In the genomic region with DNA sequence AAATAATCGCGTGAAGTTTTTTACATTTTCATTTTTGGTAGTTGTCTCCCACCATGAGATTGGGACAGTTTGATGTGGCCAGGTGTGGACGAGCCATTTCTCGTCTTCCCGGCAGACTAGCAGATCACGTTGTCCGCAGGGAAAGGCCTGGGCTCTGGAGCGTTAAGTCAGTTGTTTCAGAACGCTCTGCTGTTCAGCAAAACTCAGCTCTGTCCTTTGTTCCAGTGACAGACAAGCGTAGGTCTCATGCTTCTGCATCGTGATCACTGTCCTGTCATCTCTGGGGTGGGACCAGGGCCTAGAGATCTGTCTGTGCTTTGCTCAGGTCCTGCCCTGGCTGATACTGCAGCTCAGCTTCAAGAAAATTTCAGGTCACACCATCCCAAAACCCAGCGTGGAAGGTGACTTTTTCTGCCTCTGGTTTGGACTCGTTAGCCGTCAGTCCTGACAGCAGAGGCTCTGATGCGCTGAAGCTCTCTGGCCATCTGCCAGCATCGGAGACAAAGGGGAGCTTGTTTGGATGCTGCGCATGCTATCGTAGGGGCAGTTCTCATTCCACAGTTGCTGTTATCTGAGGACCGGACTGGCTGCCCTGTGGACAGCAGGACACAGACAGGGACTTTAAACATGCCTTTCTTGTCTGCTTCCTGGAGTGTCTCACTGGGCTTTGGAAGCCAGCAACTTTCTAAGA, we compare ENCODE assay signal across 8 mouse cellular contexts. TPM values are rescaled to one million over a fixed set of nuclear protein-coding genes. Genes with fewer than 3 reads are reported as not detected.
DNase-seq lines count a peak whose midpoint lies in the region; ATAC-seq lines count a peak whose summit lies in the region.

No protein-coding gene starts in this region.

- no peak overlapping the region for H3K9ac ChIP-seq in forebrain, embryonic 11.5 days (ENCODE audit: low read length)
- H3K9ac ChIP-seq in neural tube, embryonic 15.5 days (replicated peaks), result no peak overlapping the region

- H3K27me3 ChIP-seq in forebrain, embryonic 11.5 days (ENCODE audit: control insufficient read depth, insufficient read depth, low read length), result no peaks in the 10 kb centered on the region
- H3K27me3 ChIP-seq in neural tube, embryonic 15.5 days (replicated peaks), result no peaks in the 10 kb centered on the region

- intact Hi-C loops in heart, postnatal 25 days (cut with DNase I), result no loop called here
- intact Hi-C loops in left cerebral cortex, postnatal 25 days (cut with DNase I), result no loop called here

- 59% methylated on average over 19 of the region's 19 CpGs for WGBS in forebrain, embryonic 11.5 days
- 30% methylated on average over 19 of the region's 19 CpGs for WGBS in neural tube, embryonic 15.5 days

- no peak overlapping the region for H3K4me2 ChIP-seq in forebrain, embryonic 11.5 days (ENCODE audit: low read depth, low read length, severe bottlenecking)
- H3K4me2 ChIP-seq in neural tube, embryonic 15.5 days, result peak overlapping the region; percentile 17; the same call in 1 of the 2 replicates

- H3K27ac ChIP-seq in forebrain, embryonic 11.5 days (ENCODE audit: low read depth, low read length), result peak overlapping the region; percentile 58; the same call in 1 of the 2 replicates
- H3K27ac ChIP-seq in neural tube, embryonic 15.5 days (replicated peaks), result peak overlapping the region; percentile 64

- no peak overlapping the region for H3K4me3 ChIP-seq in forebrain, embryonic 11.5 days (ENCODE audit: low read depth, low read length)
- H3K4me3 ChIP-seq in neural tube, embryonic 15.5 days (replicated peaks), result no peak overlapping the region

- H3K36me3 ChIP-seq in forebrain, embryonic 11.5 days (ENCODE audit: control insufficient read depth, insufficient read depth, low read length), result peaks cover 4% of the 10 kb centered on the region; the same call in 1 of the 2 replicates
- no peaks in the 10 kb centered on the region for H3K36me3 ChIP-seq in neural tube, embryonic 15.5 days

- H3K4me1 ChIP-seq in forebrain, embryonic 11.5 days (replicated peaks; ENCODE audit: control insufficient read depth, insufficient read depth, low read length), result 0 out of 2 replicates have a peak, but pooled peaks cover 2% of the 10 kb centered on the region
- H3K4me1 ChIP-seq in neural tube, embryonic 15.5 days, result peaks cover 15% of the 10 kb centered on the region

- ATAC-seq in forebrain, embryonic 11.5 days (replicated peaks; ENCODE audit: low FRiP score), result no peak
- peak; percentile 75; the same call in 1 of the 2 replicates for ATAC-seq in neural tube, embryonic 15.5 days (ENCODE audit: low FRiP score)

- no peaks in the 10 kb centered on the region for H3K9me3 ChIP-seq in forebrain, embryonic 11.5 days (ENCODE audit: control insufficient read depth, low read length)
- H3K9me3 ChIP-seq in neural tube, embryonic 15.5 days (replicated peaks), result no peaks in the 10 kb centered on the region

- peak; percentile 37 to 46 for DNase-seq in kidney, postnatal 4 days
- DNase-seq in kidney, adult 11 months, result no peak
- peak; percentile 75 for DNase-seq in forebrain, embryonic 11.5 days (ENCODE audit: low spot score)
- peak; percentile 13 for DNase-seq in heart, postnatal 25 days (ENCODE audit: low spot score)
- DNase-seq in left cerebral cortex, postnatal 25 days (ENCODE audit: low spot score in 2 of 2), result peak; percentile 36 to 40
- no peak for DNase-seq in T-cell, adult 2 months (ENCODE audit: low spot score)
- no peak for DNase-seq in adrenal gland, postnatal 14 days

RNA-seq across cellular contexts. Expression of a gene that starts 45.6 kb away (rescaled TPM):
- polyA plus RNA-seq in forebrain, embryonic 11.5 days (2014; fragmentation: Nextera tagmentation; extraction: Ambion mirVana), result 1.1 and 1.3 TPM in 2 replicates
- total RNA-seq in heart, postnatal 25 days (2021), result 1 to 10 TPM; 7.8 to 9.2 TPM
- 10 to 100 TPM; 16.8 to 17.6 TPM for total RNA-seq in left cerebral cortex, postnatal 25 days (2021)
- 10.0 and 10.5 TPM in 2 replicates for polyA plus RNA-seq in neural tube, embryonic 15.5 days (2015; fragmentation: Nextera tagmentation; extraction: Ambion mirVana)
- 8.9 and 10.2 TPM in 2 replicates for total RNA-seq in adrenal gland, postnatal 14 days (2021)

Comparison
In these comparisons a context has a peak if more than half of its experiments do, and no peak if none do; other contexts are left out.
1. DNase-seq: peak in kidney, postnatal 4 days (2 of 2), forebrain, embryonic 11.5 days (single experiment), heart, postnatal 25 days (single experiment) and left cerebral cortex, postnatal 25 days (2 of 2); none in kidney, adult 11 months (single experiment), T-cell, adult 2 months (single experiment) and adrenal gland, postnatal 14 days (single experiment).